Mouse (Mus musculus): ENCODE data around the gene Zfp408. TPM values are rescaled to one million over a fixed set of nuclear protein-coding genes. Genes with fewer than 3 reads are reported as not detected.

Gene Zfp408
- polyA plus RNA-seq, 2 experiments, result 1.2 to 5.1 TPM

- ATAC-seq (ENCODE audit: insufficient read depth) (peak; percentile 79), DNase-seq (ENCODE audit: low read depth in 3 of 3, low spot score in 3 of 3) (peak in 2 of 3 experiments; percentile 32 to 56)
- TF ChIP-seq EP300 (IDR thresholded peaks at IDR 0.05; ENCODE audit: low read depth) (no peak), CTCF (IDR thresholded peaks at IDR 0.05; ENCODE audit: low read depth) (no peak)
- H3K4me2 ChIP-seq (ENCODE audit: low read depth), result peak overlapping the region; percentile 41
- H3K4me3 ChIP-seq (ENCODE audit: insufficient read depth in 1 of 2, low read depth in 2 of 2, low read length in 2 of 2), result no peak overlapping the region
- H3K4me1 ChIP-seq (replicated peaks; ENCODE audit: control insufficient read depth in 2 of 2, insufficient read depth in 2 of 2, low read length in 1 of 2), result peaks cover 19 to 35% of the 10 kb centered on the region in 2 experiments
- no peak overlapping the region; the same call in 1 of the 2 replicates for H3K9ac ChIP-seq (replicated peaks)
- H3K9me3 ChIP-seq (ENCODE audit: control insufficient read depth, low read length), result no peaks in the 10 kb centered on the region
- H3K27me3 ChIP-seq (ENCODE audit: control insufficient read depth, insufficient read depth, low read length), result no peaks in the 10 kb centered on the region
- peaks cover 29% of the 10 kb centered on the region for H3K36me3 ChIP-seq (replicated peaks; ENCODE audit: control insufficient read depth, insufficient read depth, low read depth)
- 51% methylated on average over 2 of the region's 2 CpGs for WGBS (ENCODE audit: insufficient replicate concordance)
- H3K27ac ChIP-seq, result peak overlapping the region; percentile 43
These were observed 6.7 kb downstream of the Zfp408 start for GRCm38 (mm10) chr2:91642825-91643415.

GRCm38 (mm10) chr2:91638931-91639330 is 10.7 kb downstream of the Zfp408 start:
- peaks cover 22 to 51% of the 10 kb centered on the region in 2 experiments for H3K4me1 ChIP-seq (replicated peaks; ENCODE audit: control insufficient read depth in 2 of 2, insufficient read depth in 2 of 2, low read length in 1 of 2)
- H3K4me3 ChIP-seq (ENCODE audit: insufficient read depth in 1 of 2, low read depth in 2 of 2, low read length in 2 of 2), result no peak overlapping the region
- H3K9me3 ChIP-seq (ENCODE audit: control insufficient read depth, low read length), result no peaks in the 10 kb centered on the region
- H3K36me3 ChIP-seq (replicated peaks; ENCODE audit: control insufficient read depth, insufficient read depth, low read depth), result no peaks in the 10 kb centered on the region
- H3K27me3 ChIP-seq (ENCODE audit: control insufficient read depth, insufficient read depth, low read length), result no peaks in the 10 kb centered on the region
- WGBS (ENCODE audit: insufficient replicate concordance), result 64% methylated on average over 6 of the region's 6 CpGs
- TF ChIP-seq EP300 (IDR thresholded peaks at IDR 0.05; ENCODE audit: low read depth), result no peak
- no peak for TF ChIP-seq CTCF (IDR thresholded peaks at IDR 0.05; ENCODE audit: low read depth)
- no peak overlapping the region for H3K9ac ChIP-seq (replicated peaks)
- ATAC-seq (ENCODE audit: insufficient read depth) (no peak), DNase-seq (ENCODE audit: low read depth in 3 of 3, low spot score in 3 of 3) (no peak)
- no peak overlapping the region for H3K27ac ChIP-seq
- H3K4me2 ChIP-seq (ENCODE audit: low read depth), result no peak overlapping the region

GRCm38 (mm10) chr2:91636727-91637338 is 12.8 kb downstream of the Zfp408 start:
- no peak for DNase-seq (ENCODE audit: low read depth in 3 of 3, low spot score in 3 of 3)
- no peak for TF ChIP-seq CTCF (IDR thresholded peaks at IDR 0.05; ENCODE audit: low read depth)
- Histone ChIP-seq H3K27me3 (ENCODE audit: control insufficient read depth, insufficient read depth, low read length) (no peaks in the 10 kb centered on the region), H3K9me3 (ENCODE audit: control insufficient read depth, low read length) (no peaks in the 10 kb centered on the region), H3K36me3 (replicated peaks; ENCODE audit: control insufficient read depth, insufficient read depth, low read depth) (no peaks in the 10 kb centered on the region), H3K9ac (replicated peaks) (no peak overlapping the region), H3K4me1 (replicated peaks; ENCODE audit: control insufficient read depth in 2 of 2, insufficient read depth in 2 of 2, low read length in 1 of 2) (peaks cover 3 to 31% of the 10 kb centered on the region in 2 experiments), H3K27ac (no peak overlapping the region; the same call in 1 of the 2 replicates), H3K4me2 (ENCODE audit: low read depth) (peak overlapping the region; percentile 37), H3K4me3 (ENCODE audit: insufficient read depth in 1 of 2, low read depth in 2 of 2, low read length in 2 of 2) (no peak overlapping the region; a peak in 1 of 4 replicates)
- WGBS (ENCODE audit: insufficient replicate concordance), result 61% methylated on average over 5 of the region's 5 CpGs
- ATAC-seq (ENCODE audit: insufficient read depth), result peak; percentile 38

- Histone ChIP-seq H3K9me3 (ENCODE audit: control insufficient read depth, low read length) (no peaks in the 10 kb centered on the region), H3K9ac (replicated peaks) (peak within 1 kb of the TSS; percentile 2), H3K4me1 (replicated peaks; ENCODE audit: control insufficient read depth in 2 of 2, insufficient read depth in 2 of 2, low read length in 1 of 2) (peaks cover 3 to 29% of the 10 kb centered on the region in 2 experiments), H3K4me2 (ENCODE audit: low read depth) (peak within 1 kb of the TSS; percentile 43), H3K4me3 (ENCODE audit: insufficient read depth in 1 of 2, low read depth in 2 of 2, low read length in 2 of 2) (peak within 1 kb of the TSS; percentile 43 to 45), H3K27me3 (ENCODE audit: control insufficient read depth, insufficient read depth, low read length) (no peaks in the 10 kb centered on the region), H3K27ac (no peak within 1 kb of the TSS; the same call in none of the 2 replicates), H3K36me3 (replicated peaks; ENCODE audit: control insufficient read depth, insufficient read depth, low read depth) (no peaks in the 10 kb centered on the region)
- ATAC-seq (ENCODE audit: insufficient read depth), result peak; percentile 23; the same call in 1 of the 2 replicates
- no peak for TF ChIP-seq EP300 (IDR thresholded peaks at IDR 0.05; ENCODE audit: low read depth)
- TF ChIP-seq CTCF (IDR thresholded peaks at IDR 0.05; ENCODE audit: low read depth), result no peak
- no peak for DNase-seq (ENCODE audit: low read depth in 3 of 3, low spot score in 3 of 3)
- 79% methylated on average over 8 of the region's 8 CpGs for WGBS (ENCODE audit: insufficient replicate concordance)
These were observed 13.4 kb downstream of the Zfp408 start, which contains the start of gene F2 for GRCm38 (mm10) chr2:91636229-91636628. TSS of gene F2 (minus strand) at chr2:91636414.

- Histone ChIP-seq H3K27me3 (ENCODE audit: control insufficient read depth, insufficient read depth, low read length) (no peaks in the 10 kb centered on the region), H3K4me3 (ENCODE audit: insufficient read depth in 1 of 2, low read depth in 2 of 2, low read length in 2 of 2) (peak overlapping the region; percentile 43 to 45), H3K4me2 (ENCODE audit: low read depth) (peak overlapping the region; percentile 43), H3K4me1 (replicated peaks; ENCODE audit: control insufficient read depth in 2 of 2, insufficient read depth in 2 of 2, low read length in 1 of 2) (peaks cover 3 to 28% of the 10 kb centered on the region in 2 experiments), H3K27ac (no peak overlapping the region; the same call in 1 of the 2 replicates), H3K9ac (replicated peaks) (peak overlapping the region; percentile 2), H3K36me3 (replicated peaks; ENCODE audit: control insufficient read depth, insufficient read depth, low read depth) (no peaks in the 10 kb centered on the region), H3K9me3 (ENCODE audit: control insufficient read depth, low read length) (no peaks in the 10 kb centered on the region)
- WGBS (ENCODE audit: insufficient replicate concordance), result 74% methylated on average over 11 of the region's 11 CpGs
- TF ChIP-seq CTCF (IDR thresholded peaks at IDR 0.05; ENCODE audit: low read depth) (no peak), EP300 (IDR thresholded peaks at IDR 0.05; ENCODE audit: low read depth) (no peak)
- DNase-seq (ENCODE audit: low read depth in 3 of 3, low spot score in 3 of 3) (no peak), ATAC-seq (ENCODE audit: insufficient read depth) (no peak)
These were observed 14.1 kb downstream of the Zfp408 start for GRCm38 (mm10) chr2:91635486-91635885.
